Mouse (Mus musculus): ENCODE measurements around the gene Snupn. TPM values are rescaled to one million over a fixed set of nuclear protein-coding genes. Genes with fewer than 3 reads are reported as not detected.
"Not testable (repeated sequence)": the region's sequence is repeated elsewhere in the genome, so short reads cannot be mapped to it uniquely, and the experiment has no call there.

Snupn gene
- polyA plus RNA-seq (2014; fragmentation: Nextera tagmentation; extraction: Ambion mirVana) = 28.1 and 28.4 TPM in 2 replicates

DNA sequence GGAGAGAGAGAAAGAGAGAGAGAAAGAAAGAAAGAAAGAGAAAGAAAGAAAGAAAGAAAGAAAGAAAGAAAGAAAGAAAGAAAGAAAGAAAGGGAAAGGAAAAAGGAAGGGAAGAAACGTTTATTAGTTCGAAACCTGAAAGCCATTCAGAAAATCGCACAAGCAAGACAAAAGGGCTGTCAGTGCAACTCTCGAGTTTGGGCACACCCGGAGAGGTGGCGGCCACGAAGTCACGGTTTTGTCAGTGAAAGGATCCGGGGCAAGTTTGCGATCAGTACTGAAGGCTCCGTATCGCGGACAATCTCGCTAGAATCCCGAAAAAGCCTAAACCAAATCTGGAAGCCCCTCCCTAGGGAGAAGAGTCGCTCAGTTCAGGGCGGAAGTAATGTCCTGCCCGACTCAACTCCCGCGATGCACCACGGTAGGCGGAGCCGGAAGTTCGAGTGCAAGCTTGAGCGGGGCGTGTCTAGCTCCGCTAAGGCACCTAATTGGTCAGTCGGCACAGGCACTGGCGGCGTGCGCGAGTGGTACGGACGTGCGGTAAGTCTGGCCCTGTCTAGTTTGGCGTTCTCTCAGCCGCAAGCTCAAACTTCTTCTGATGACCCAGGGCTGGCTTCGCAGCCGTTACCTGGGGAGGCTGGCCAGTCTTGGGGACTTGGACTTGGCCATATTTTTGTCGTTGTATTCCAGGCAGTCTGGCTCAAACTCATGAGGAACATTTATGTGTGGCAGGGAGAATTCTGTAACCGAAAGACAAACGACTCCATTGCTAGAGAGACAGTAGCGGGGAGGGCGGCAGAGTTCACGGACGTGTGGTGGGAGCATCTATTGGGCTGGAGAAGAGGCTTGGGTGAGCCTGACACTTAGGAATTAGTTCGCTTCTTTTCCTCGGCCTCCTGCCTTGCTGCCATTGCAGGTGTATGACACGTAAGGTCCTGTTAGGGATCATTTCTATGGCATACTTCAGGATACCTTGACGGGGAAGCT lies at the start of gene Snupn:
Gene Snupn, plus strand, starts transcription at position 465 of the 987 bp plus-strand sequence.
- Histone ChIP-seq H3K9me3 (ENCODE audit: control insufficient read depth, low read length) (no peaks in the 10 kb centered on the region), H3K9ac (ENCODE audit: low read length) (peak within 1 kb of the TSS; percentile 63), H3K27me3 (ENCODE audit: control insufficient read depth, insufficient read depth, low read length) (no peaks in the 10 kb centered on the region), H3K27ac (ENCODE audit: low read depth, low read length) (peak within 1 kb of the TSS; percentile 71), H3K36me3 (ENCODE audit: control insufficient read depth, insufficient read depth, low read length) (no peaks in the 10 kb centered on the region), H3K4me2 (peak within 1 kb of the TSS; percentile 87), H3K4me1 (ENCODE audit: control insufficient read depth, insufficient read depth, low read length) (peaks cover 10% of the 10 kb centered on the region), H3K4me3 (ENCODE audit: low read depth, low read length) (peak within 1 kb of the TSS; percentile 43)
- peak; percentile 100 for ATAC-seq (ENCODE audit: low FRiP score)
- DNase-seq (ENCODE audit: low spot score, missing footprints) = peak; percentile 99
- under 1% methylated on average over 50 of the region's 50 CpGs for WGBS

- Histone ChIP-seq H3K9ac (ENCODE audit: low read length) (no peak overlapping the region), H3K27ac (ENCODE audit: low read depth, low read length) (no peak overlapping the region), H3K36me3 (ENCODE audit: control insufficient read depth, insufficient read depth, low read length) (no peaks in the 10 kb centered on the region), H3K9me3 (ENCODE audit: control insufficient read depth, low read length) (no peaks in the 10 kb centered on the region), H3K27me3 (ENCODE audit: control insufficient read depth, insufficient read depth, low read length) (no peaks in the 10 kb centered on the region), H3K4me1 (ENCODE audit: control insufficient read depth, insufficient read depth, low read length) (no peaks in the 10 kb centered on the region), H3K4me3 (ENCODE audit: low read depth, low read length) (no peak overlapping the region), H3K4me2 (no peak overlapping the region)
- WGBS = 75% methylated on average over 8 of the region's 8 CpGs
- ATAC-seq (ENCODE audit: low FRiP score) (no peak), DNase-seq (ENCODE audit: low spot score, missing footprints) (no peak)
Measured at GRCm38 (mm10) chr9:56901187-56901586, 49.5 kb upstream of the Snupn start.

DNA sequence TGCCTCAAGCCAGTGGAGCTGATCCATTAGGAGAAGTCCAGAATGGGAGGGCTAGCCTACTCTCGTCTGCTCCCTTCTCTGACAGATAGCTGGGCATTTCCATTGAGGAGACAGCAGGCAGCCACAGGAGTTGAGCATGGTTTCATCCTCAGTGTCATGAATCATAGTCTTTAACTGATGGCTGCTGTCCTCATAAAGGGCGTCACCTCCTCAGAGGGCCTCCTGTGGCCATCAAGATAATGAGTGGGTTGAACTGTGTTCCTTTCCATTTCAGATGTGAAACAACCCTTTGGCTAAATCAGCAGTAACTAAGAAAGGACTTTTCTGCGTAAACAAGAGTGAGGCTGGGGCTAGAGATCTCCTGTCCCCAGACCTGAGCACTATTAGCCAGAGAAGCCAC lies 47.0 kb upstream of the Snupn start:
- Histone ChIP-seq H3K27ac (ENCODE audit: low read depth, low read length) (no peak overlapping the region), H3K4me1 (ENCODE audit: control insufficient read depth, insufficient read depth, low read length) (no peaks in the 10 kb centered on the region)

GRCm38 (mm10) chr9:56907549-56907948 lies 43.1 kb upstream of the Snupn start:
- no peaks in the 10 kb centered on the region for H3K27me3 ChIP-seq (ENCODE audit: control insufficient read depth, insufficient read depth, low read length)
- ATAC-seq (ENCODE audit: low FRiP score) = no peak

More for the DNA sequence above, 47.0 kb upstream of the Snupn start:
- no peak overlapping the region for H3K4me2 ChIP-seq
- H3K4me3 ChIP-seq (ENCODE audit: low read depth, low read length) = no peak overlapping the region
- no peaks in the 10 kb centered on the region for H3K9me3 ChIP-seq (ENCODE audit: control insufficient read depth, low read length)
- ATAC-seq (ENCODE audit: low FRiP score) (no peak), DNase-seq (ENCODE audit: low spot score, missing footprints) (no peak)
- H3K36me3 ChIP-seq (ENCODE audit: control insufficient read depth, insufficient read depth, low read length) = no peaks in the 10 kb centered on the region
- H3K27me3 ChIP-seq (ENCODE audit: control insufficient read depth, insufficient read depth, low read length) = no peaks in the 10 kb centered on the region
- H3K9ac ChIP-seq (ENCODE audit: low read length) = no peak overlapping the region
- WGBS = 84% methylated on average over 3 of the region's 3 CpGs

DNA sequence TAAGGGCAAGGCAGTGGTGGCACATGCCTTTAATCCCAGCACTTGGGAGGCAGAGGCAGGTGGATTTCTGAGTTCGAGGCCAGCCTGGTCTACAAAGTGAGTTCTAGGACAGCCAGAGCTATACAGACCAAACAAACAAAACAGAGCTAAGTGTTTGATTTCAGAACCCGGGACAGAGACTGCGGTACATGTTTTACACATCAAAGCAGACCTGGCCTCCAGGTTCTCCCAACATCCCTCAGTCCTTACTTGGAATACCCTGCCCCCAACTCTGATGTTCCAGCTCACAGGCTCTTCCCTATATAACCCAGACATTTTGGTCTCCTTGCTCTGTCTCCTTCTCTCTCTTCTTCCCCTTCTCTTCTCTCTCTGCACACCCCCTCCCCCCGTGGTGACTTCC lies 40.7 kb upstream of the Snupn start:
- not testable (repeated sequence) for ATAC-seq (ENCODE audit: low FRiP score); H3K4me3 ChIP-seq (ENCODE audit: low read depth, low read length); DNase-seq (ENCODE audit: low spot score, missing footprints); H3K27me3 ChIP-seq (ENCODE audit: control insufficient read depth, insufficient read depth, low read length); H3K9ac ChIP-seq (ENCODE audit: low read length); H3K4me1 ChIP-seq (ENCODE audit: control insufficient read depth, insufficient read depth, low read length); H3K4me2 ChIP-seq; H3K27ac ChIP-seq (ENCODE audit: low read depth, low read length); H3K9me3 ChIP-seq (ENCODE audit: control insufficient read depth, low read length); H3K36me3 ChIP-seq (ENCODE audit: control insufficient read depth, insufficient read depth, low read length)
- WGBS = 65% methylated on average over 4 of the region's 4 CpGs

More at GRCm38 (mm10) chr9:56907549-56907948, 43.1 kb upstream of the Snupn start:
- Histone ChIP-seq H3K4me1 (ENCODE audit: control insufficient read depth, insufficient read depth, low read length) (no peaks in the 10 kb centered on the region), H3K36me3 (ENCODE audit: control insufficient read depth, insufficient read depth, low read length) (no peaks in the 10 kb centered on the region), H3K27ac (ENCODE audit: low read depth, low read length) (no peak overlapping the region), H3K9me3 (ENCODE audit: control insufficient read depth, low read length) (no peaks in the 10 kb centered on the region), H3K9ac (ENCODE audit: low read length) (no peak overlapping the region), H3K4me2 (no peak overlapping the region), H3K4me3 (ENCODE audit: low read depth, low read length) (no peak overlapping the region)
- no peak for DNase-seq (ENCODE audit: low spot score, missing footprints)
- WGBS = 85% methylated on average over 9 of the region's 9 CpGs

- H3K4me2 ChIP-seq = no peak overlapping the region
- no peaks in the 10 kb centered on the region for H3K36me3 ChIP-seq (ENCODE audit: control insufficient read depth, insufficient read depth, low read length)
- H3K4me3 ChIP-seq (ENCODE audit: low read depth, low read length) = no peak overlapping the region
- no peaks in the 10 kb centered on the region for H3K4me1 ChIP-seq (ENCODE audit: control insufficient read depth, insufficient read depth, low read length)
- no peak for ATAC-seq (ENCODE audit: low FRiP score)
- H3K27ac ChIP-seq (ENCODE audit: low read depth, low read length) = no peak overlapping the region
- 71% methylated on average over 1 of the region's 1 CpGs for WGBS
- H3K9ac ChIP-seq (ENCODE audit: low read length) = no peak overlapping the region
- DNase-seq (ENCODE audit: low spot score, missing footprints) = no peak
- H3K27me3 ChIP-seq (ENCODE audit: control insufficient read depth, insufficient read depth, low read length) = no peaks in the 10 kb centered on the region
- no peaks in the 10 kb centered on the region for H3K9me3 ChIP-seq (ENCODE audit: control insufficient read depth, low read length)
Measured at GRCm38 (mm10) chr9:56911017-56911416, 39.7 kb upstream of the Snupn start.

GRCm38 (mm10) chr9:56913991-56914390 lies 36.7 kb upstream of the Snupn start:
- WGBS = 90% methylated on average over 9 of the region's 9 CpGs
- Histone ChIP-seq H3K27ac (ENCODE audit: low read depth, low read length) (no peak overlapping the region), H3K36me3 (ENCODE audit: control insufficient read depth, insufficient read depth, low read length) (peaks cover 2% of the 10 kb centered on the region; the same call in 1 of the 2 replicates), H3K9ac (ENCODE audit: low read length) (no peak overlapping the region), H3K4me3 (ENCODE audit: low read depth, low read length) (no peak overlapping the region), H3K4me2 (no peak overlapping the region), H3K9me3 (ENCODE audit: control insufficient read depth, low read length) (no peaks in the 10 kb centered on the region), H3K4me1 (ENCODE audit: control insufficient read depth, insufficient read depth, low read length) (no peaks in the 10 kb centered on the region), H3K27me3 (ENCODE audit: control insufficient read depth, insufficient read depth, low read length) (no peaks in the 10 kb centered on the region)
- ATAC-seq (ENCODE audit: low FRiP score) (no peak), DNase-seq (ENCODE audit: low spot score, missing footprints) (no peak)

DNA sequence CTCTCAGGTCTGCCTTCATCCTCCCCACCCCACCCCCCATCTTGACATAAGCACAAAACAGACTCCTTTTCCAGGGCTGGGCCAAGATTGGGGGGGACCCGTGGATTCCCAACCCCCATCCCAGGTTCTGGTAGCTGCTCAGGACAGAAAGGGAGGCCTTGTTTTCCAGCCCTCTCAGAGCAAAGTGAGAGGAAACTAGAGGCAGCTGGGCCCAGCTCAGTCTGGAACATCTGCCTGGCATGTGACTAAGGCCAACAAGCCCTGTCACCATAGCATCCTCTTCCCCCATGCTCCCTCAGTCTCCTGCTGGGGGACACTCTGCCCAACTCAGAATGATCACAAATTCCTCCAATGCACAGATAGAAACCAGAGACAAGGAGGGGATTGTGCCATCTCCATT lies 35.6 kb upstream of the Snupn start:
- Histone ChIP-seq H3K4me2 (no peak overlapping the region), H3K36me3 (ENCODE audit: control insufficient read depth, insufficient read depth, low read length) (peaks cover 5% of the 10 kb centered on the region), H3K4me3 (ENCODE audit: low read depth, low read length) (no peak overlapping the region), H3K27me3 (ENCODE audit: control insufficient read depth, insufficient read depth, low read length) (no peaks in the 10 kb centered on the region), H3K4me1 (ENCODE audit: control insufficient read depth, insufficient read depth, low read length) (no peaks in the 10 kb centered on the region), H3K9me3 (ENCODE audit: control insufficient read depth, low read length) (no peaks in the 10 kb centered on the region), H3K27ac (ENCODE audit: low read depth, low read length) (no peak overlapping the region), H3K9ac (ENCODE audit: low read length) (no peak overlapping the region)
- DNase-seq (ENCODE audit: low spot score, missing footprints) = no peak
- ATAC-seq (ENCODE audit: low FRiP score) = no peak
- 77% methylated on average over 1 of the region's 1 CpGs for WGBS

- Histone ChIP-seq H3K36me3 (ENCODE audit: control insufficient read depth, insufficient read depth, low read length) (peaks cover 5% of the 10 kb centered on the region), H3K4me2 (no peak overlapping the region), H3K27me3 (ENCODE audit: control insufficient read depth, insufficient read depth, low read length) (no peaks in the 10 kb centered on the region), H3K4me1 (ENCODE audit: control insufficient read depth, insufficient read depth, low read length) (no peaks in the 10 kb centered on the region), H3K4me3 (ENCODE audit: low read depth, low read length) (no peak overlapping the region), H3K9me3 (ENCODE audit: control insufficient read depth, low read length) (no peaks in the 10 kb centered on the region), H3K27ac (ENCODE audit: low read depth, low read length) (no peak overlapping the region), H3K9ac (ENCODE audit: low read length) (no peak overlapping the region)
- DNase-seq (ENCODE audit: low spot score, missing footprints) = no peak
- WGBS = 82% methylated on average over 5 of the region's 5 CpGs
- ATAC-seq (ENCODE audit: low FRiP score) = no peak
Measured at GRCm38 (mm10) chr9:56915695-56916410, 34.8 kb upstream of the Snupn start.
